Mouse (Mus musculus) neutrophil, adult 65 days (primary cell): Measurements from ENCODE around the gene Tmem11. TPM values are rescaled to one million over a fixed set of nuclear protein-coding genes. Genes with fewer than 3 reads are reported as not detected.

Experiments
- total RNA-seq: library from RNA; stranded (reverse); gene quantifications from 2 replicates; pipeline ENCODE4 v1.2.4, GENCODE M21; 2023

Gene Tmem11
- 14.6 and 16.7 TPM in 2 replicates for total RNA-seq

DNA sequence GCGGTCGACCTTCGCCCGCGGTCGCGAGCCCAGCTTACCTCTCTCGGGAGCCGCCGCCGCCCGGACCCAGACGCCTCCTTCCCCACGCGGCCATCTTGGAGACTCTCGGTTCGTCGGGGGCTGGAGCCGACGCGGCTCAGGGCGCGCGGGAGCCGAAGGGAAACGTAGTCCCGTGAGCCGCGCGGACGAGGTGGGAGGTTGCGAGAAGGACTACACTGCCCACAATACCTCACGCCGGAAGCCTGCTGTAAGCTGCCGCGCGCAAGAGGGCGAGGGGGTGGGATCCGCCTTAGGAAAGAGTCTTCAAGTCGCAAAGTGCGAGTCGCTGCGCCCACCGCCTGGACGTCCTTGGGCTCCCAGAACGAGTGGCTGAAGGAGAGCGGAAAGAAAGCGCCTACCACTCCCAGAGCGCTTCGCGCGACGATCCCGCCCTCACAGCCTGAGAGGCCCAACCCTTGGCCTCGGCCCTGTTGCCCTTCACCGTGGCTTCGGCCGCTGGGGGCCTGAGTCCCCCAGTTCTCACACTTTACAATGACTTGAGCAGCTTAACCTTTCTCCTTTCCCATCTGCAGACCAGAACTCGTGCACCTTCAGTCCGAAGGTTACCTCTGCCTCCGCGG, at the start of gene Tmem11:
Tmem11 (minus strand) TSS at position 598 of the 620 bp plus-strand sequence.

DNA sequence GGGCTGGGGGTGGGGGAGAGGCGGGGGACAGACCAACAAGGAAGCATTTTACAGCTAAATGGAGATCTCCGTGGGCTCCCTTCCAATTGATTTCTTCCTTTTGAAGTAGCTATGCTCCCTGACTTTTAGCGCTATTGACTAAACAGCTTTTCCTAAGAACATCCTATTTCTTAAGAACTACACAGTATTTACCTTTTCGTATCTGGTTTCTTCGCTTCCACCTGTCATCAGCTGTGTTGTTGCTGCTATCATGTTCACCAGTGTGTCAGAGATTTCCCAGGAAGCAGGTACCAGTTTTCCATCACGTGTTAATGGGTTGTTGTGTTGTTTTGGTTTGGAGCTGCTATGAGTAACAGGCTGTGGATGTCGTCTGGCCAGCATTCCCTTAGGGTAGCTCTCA, 35.4 kb upstream of the Tmem11 start, which contains the start of gene Natd1:
Natd1 (minus strand) TSS at position 260 of the 400 bp plus-strand sequence.

DNA sequence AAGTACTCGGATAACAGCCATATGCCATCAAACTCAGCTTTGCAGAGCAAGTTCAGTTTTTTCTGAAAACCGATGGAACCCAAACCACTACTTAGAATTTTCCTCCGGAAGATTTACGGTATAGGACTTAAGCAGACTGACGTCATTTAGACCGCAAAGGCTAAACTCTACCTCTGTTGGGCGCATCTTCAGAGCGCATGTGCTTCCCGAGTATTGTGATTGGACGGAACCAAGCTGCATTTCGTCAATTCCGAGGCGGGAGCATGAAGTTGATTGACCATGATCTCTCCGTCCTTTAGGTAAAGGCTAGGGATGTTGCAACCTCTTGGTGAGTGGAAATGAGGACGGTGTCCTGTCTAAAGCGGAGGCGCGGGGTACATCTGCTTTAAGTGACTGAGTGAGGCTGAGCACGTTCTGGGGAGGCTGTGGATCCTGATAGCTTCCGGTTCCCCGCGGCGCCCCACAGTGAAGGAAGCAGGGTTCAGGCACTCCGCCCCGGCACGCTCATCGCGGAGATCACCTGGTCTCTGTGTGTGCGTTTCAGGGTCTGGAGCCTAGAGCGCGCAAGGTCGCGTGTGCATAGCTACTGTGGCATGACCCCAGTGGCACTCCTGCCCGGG, 48.5 kb downstream of the Tmem11 start, which contains the start of gene Dhrs7b:
Dhrs7b (plus strand) TSS at position 199 of the 620 bp plus-strand sequence.

Other genes starting within 250 kb of the Tmem11 start
- gene Llgl1, start 179.5 kb downstream of the Tmem11 start, total RNA-seq: 13.9 and 16.0 TPM in 2 replicates
- gene Flii, start 152.0 kb downstream of the Tmem11 start, total RNA-seq: 223 and 259 TPM in 2 replicates
- gene Mief2, start 150.9 kb downstream of the Tmem11 start, total RNA-seq: 10.0 and 11.4 TPM in 2 replicates
- gene Top3a, start 101.9 kb downstream of the Tmem11 start, total RNA-seq: 8.7 and 13.8 TPM in 2 replicates
- gene Smcr8, start 101.7 kb downstream of the Tmem11 start, total RNA-seq: 47.2 and 65.6 TPM in 2 replicates
- 8.4 and 10.0 TPM in 2 replicates for gene Shmt1, start 67.6 kb downstream of the Tmem11 start, total RNA-seq
- 4.8 and 5.3 TPM in 2 replicates for gene Dhrs7b, start 48.6 kb downstream of the Tmem11 start, total RNA-seq
- gene Natd1, start 35.5 kb upstream of the Tmem11 start, total RNA-seq: 6.0 and 7.4 TPM in 2 replicates
- gene Map2k3, start 52.8 kb upstream of the Tmem11 start, total RNA-seq: 135 and 174 TPM in 2 replicates
- gene Kcnj12, start 143.3 kb upstream of the Tmem11 start, total RNA-seq: not detected in 2 replicates
- gene Tnfrsf13b, start 247.5 kb upstream of the Tmem11 start, total RNA-seq: 18.0 and 19.6 TPM in 2 replicates